Mouse (Mus musculus) testis, adult 2 months (tissue): Measurements from ENCODE around the gene Psen2. TPM values are rescaled to one million over a fixed set of nuclear protein-coding genes. Genes with fewer than 3 reads are reported as not detected.

Experiments used
- H3K27ac ChIP-seq: fragments of 200-500 bp; 2 replicates; pipeline ENCODE4 v1.5.1; 2012; ENCODE audit warnings: low read depth, low read length; ENCODE audit not compliant: control insufficient read depth, insufficient read depth
- H3K27me3 ChIP-seq: fragments of 200-500 bp; 2 replicates; pipeline ENCODE4 v1.6.1; 2012; ENCODE audit warnings: mild to moderate bottlenecking, low read length, moderate library complexity; ENCODE audit not compliant: control insufficient read depth, insufficient read depth
- H3K36me3 ChIP-seq: fragments of 200-500 bp; 2 replicates; pipeline ENCODE4 v1.6.1; 2012; ENCODE audit warnings: mild to moderate bottlenecking, low read length; ENCODE audit not compliant: control insufficient read depth, insufficient read depth
- H3K4me1 ChIP-seq: fragments of 200-500 bp; 2 replicates; pipeline ENCODE4 v1.6.1; 2012; ENCODE audit warnings: low read length; ENCODE audit not compliant: control insufficient read depth, insufficient read depth
- H3K4me3 ChIP-seq: fragments of 200-500 bp; 2 replicates; pipeline ENCODE4 v1.5.1; 2012; ENCODE audit warnings: low read depth, mild to moderate bottlenecking, low read length, moderate library complexity, mixed read lengths; ENCODE audit not compliant: control insufficient read depth
- CTCF ChIP-seq: fragments of 200-500 bp; IDR thresholded peaks from 2 replicates; pipeline ENCODE4 v1.5.1; 2012; ENCODE audit warnings: low read depth, mild to moderate bottlenecking, inconsistent platforms, low read length, moderate library complexity; ENCODE audit not compliant: control insufficient read depth, insufficient read depth, insufficient replicate concordance
- POLR2A ChIP-seq: fragments of 200-500 bp; IDR thresholded peaks from 2 replicates; pipeline ENCODE4 v1.6.1; 2012; ENCODE audit warnings: low read depth, mild to moderate bottlenecking, inconsistent platforms, low read length, moderate library complexity; ENCODE audit not compliant: control insufficient read depth
- polyA plus RNA-seq: library from polyadenylated mRNA; depleted of rRNA; stranded (reverse); fragments of >200 nt; gene quantifications from 2 replicates; pipeline ENCODE4 v1.2.3, GENCODE M21; 2012

Psen2 gene
- polyA plus RNA-seq, 1 experiment: 8.8 TPM

GRCm38 (mm10) chr1:180261857-180262570, 1.2 kb downstream of the Psen2 start:
- Histone ChIP-seq H3K4me3 (no peak overlapping the region), H3K27me3 (no peaks in the 10 kb centered on the region), H3K4me1 (no peaks in the 10 kb centered on the region; the same call in 1 of the 2 replicates), H3K36me3 (no peaks in the 10 kb centered on the region), H3K27ac (no peak overlapping the region)
- TF ChIP-seq CTCF (no peak), POLR2A (no peak)

DNA sequence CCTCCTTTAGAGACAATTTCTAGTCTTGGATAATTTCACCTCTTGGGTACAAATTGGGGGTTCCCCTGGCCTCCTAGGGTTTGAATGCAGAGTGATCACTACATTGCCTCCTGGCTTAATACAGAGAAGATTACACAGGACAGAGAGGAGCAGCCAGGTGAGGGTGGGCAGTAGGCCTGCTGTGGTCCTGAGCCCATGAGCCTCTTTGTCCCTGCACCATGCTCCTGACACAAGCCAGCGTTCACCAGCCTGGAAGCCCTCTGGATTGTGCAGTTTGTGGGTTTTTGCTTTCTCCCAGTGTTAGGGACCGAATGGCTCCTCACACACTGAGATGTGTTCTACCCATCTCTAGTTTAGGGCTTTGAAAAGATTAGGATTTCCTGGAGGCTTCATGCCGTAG, 1.8 kb downstream of the Psen2 start:
- no peaks in the 10 kb centered on the region for H3K27me3 ChIP-seq
- H3K36me3 ChIP-seq: no peaks in the 10 kb centered on the region
- TF ChIP-seq CTCF (no peak), POLR2A (no peak)
- no peak overlapping the region for H3K4me3 ChIP-seq
- H3K27ac ChIP-seq: no peak overlapping the region
- no peaks in the 10 kb centered on the region; the same call in 1 of the 2 replicates for H3K4me1 ChIP-seq

- no peak overlapping the region for H3K27ac ChIP-seq
- TF ChIP-seq CTCF (no peak), POLR2A (no peak)
- H3K4me3 ChIP-seq: no peak overlapping the region
- no peaks in the 10 kb centered on the region for H3K36me3 ChIP-seq
- H3K4me1 ChIP-seq: peaks cover 4% of the 10 kb centered on the region
- H3K27me3 ChIP-seq: no peaks in the 10 kb centered on the region
Observed at GRCm38 (mm10) chr1:180260886-180261285, 2.4 kb downstream of the Psen2 start.

- Histone ChIP-seq H3K4me3 (no peak overlapping the region), H3K4me1 (peaks cover 11% of the 10 kb centered on the region), H3K27me3 (no peaks in the 10 kb centered on the region), H3K36me3 (no peaks in the 10 kb centered on the region), H3K27ac (no peak overlapping the region)
- TF ChIP-seq POLR2A (no peak), CTCF (no peak)
Observed at GRCm38 (mm10) chr1:180259753-180260152, 3.5 kb downstream of the Psen2 start.

GRCm38 (mm10) chr1:180257446-180257845, 5.8 kb downstream of the Psen2 start:
- H3K27me3 ChIP-seq: no peaks in the 10 kb centered on the region
- H3K4me3 ChIP-seq: no peak overlapping the region
- TF ChIP-seq POLR2A: no peak
- TF ChIP-seq CTCF: no peak
- no peaks in the 10 kb centered on the region for H3K36me3 ChIP-seq
- no peak overlapping the region for H3K27ac ChIP-seq
- peaks cover 11% of the 10 kb centered on the region for H3K4me1 ChIP-seq

DNA sequence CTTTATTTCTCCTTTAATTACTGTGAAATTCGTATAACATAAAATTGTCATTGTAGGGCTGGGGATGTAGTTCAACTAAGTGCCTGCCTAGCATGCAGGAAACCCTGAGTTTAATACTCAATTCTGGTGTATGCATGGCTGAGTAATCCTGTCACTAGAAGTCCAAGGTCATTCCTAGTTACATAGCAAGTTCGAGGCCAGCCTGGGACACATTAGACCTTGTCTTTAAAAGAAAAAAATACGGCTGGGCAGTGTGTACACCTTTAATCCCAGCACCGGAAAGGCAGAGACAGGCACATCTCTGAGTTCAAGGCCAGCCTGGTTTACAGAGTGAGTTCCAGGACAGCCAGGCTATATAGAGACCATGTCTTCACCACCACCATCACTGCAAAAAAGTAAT, 6.4 kb downstream of the Psen2 start:
- TF ChIP-seq POLR2A (no peak), CTCF (no peak)
- no peak overlapping the region for H3K27ac ChIP-seq
- H3K4me1 ChIP-seq: peaks cover 11% of the 10 kb centered on the region
- no peaks in the 10 kb centered on the region for H3K36me3 ChIP-seq
- no peaks in the 10 kb centered on the region for H3K27me3 ChIP-seq
- H3K4me3 ChIP-seq: no peak overlapping the region

- Histone ChIP-seq H3K36me3 (no peaks in the 10 kb centered on the region), H3K27me3 (no peaks in the 10 kb centered on the region), H3K4me3 (peak overlapping the region; percentile 89), H3K27ac (peak overlapping the region; percentile 51), H3K4me1 (peaks cover 11% of the 10 kb centered on the region)
- TF ChIP-seq CTCF (no peak), POLR2A (peak; percentile 81)
Observed at GRCm38 (mm10) chr1:180256138-180256674, 7.0 kb downstream of the Psen2 start.
